Mouse (Mus musculus) midbrain, embryonic 13.5 days (tissue): Measurements from ENCODE around the gene Nol12. TPM values are rescaled to one million over a fixed set of nuclear protein-coding genes. Genes with fewer than 3 reads are reported as not detected.

Experiments used
- ATAC-seq: fragments of 200-750 bp; cut with Nextera tagmentation; 2 replicates; pipeline ENCODE4 v1.8.0; 2017; ENCODE audit warnings: mild to moderate bottlenecking, moderate TSS enrichment, moderate library complexity
- H3K27ac ChIP-seq: fragments of 300-500 bp; sonication (generic); 2 replicates; pipeline ENCODE4 v1.5.1; 2015; ENCODE audit warnings: inconsistent platforms, mild to moderate bottlenecking, moderate library complexity
- H3K27me3 ChIP-seq: fragments of 300-500 bp; sonication (generic); 2 replicates; pipeline ENCODE4 v1.6.1; 2015; ENCODE audit warnings: mild to moderate bottlenecking, inconsistent platforms
- H3K36me3 ChIP-seq: fragments of 300-500 bp; sonication (generic); 2 replicates; pipeline ENCODE4 v1.6.1; 2015; ENCODE audit warnings: mild to moderate bottlenecking, inconsistent platforms
- H3K4me1 ChIP-seq: fragments of 300-500 bp; sonication (generic); replicated peaks from 2 replicates; pipeline ENCODE4 v1.6.1; 2015; ENCODE audit warnings: inconsistent platforms
- H3K4me2 ChIP-seq: fragments of 300-500 bp; sonication (generic); replicated peaks from 2 replicates; pipeline ENCODE4 v1.6.1; 2015; ENCODE audit warnings: moderate library complexity, mild to moderate bottlenecking, inconsistent platforms
- H3K4me3 ChIP-seq: fragments of 300-500 bp; sonication (generic); replicated peaks from 2 replicates; pipeline ENCODE4 v1.5.1; 2015; ENCODE audit warnings: mild to moderate bottlenecking, inconsistent platforms
- H3K9ac ChIP-seq: fragments of 300-500 bp; sonication (generic); replicated peaks from 2 replicates; pipeline ENCODE4 v1.6.1; 2015; ENCODE audit warnings: mild to moderate bottlenecking, inconsistent platforms
- H3K9me3 ChIP-seq: fragments of 300-500 bp; sonication (generic); 2 replicates; pipeline ENCODE4 v1.6.1; 2016; ENCODE audit warnings: mild to moderate bottlenecking, inconsistent platforms
- WGBS: fragments of 180-500 bp; shearing (Covaris S2); methylation state at CpG from one replicate; pipeline ENCODE4 v1.1.7; 2015; 5-methylcytosine and 5-hydroxymethylcytosine counted together
- polyA plus RNA-seq: library from polyadenylated mRNA; unstranded; fragments of >200 nt; fragmentation: Nextera tagmentation; extraction: Ambion mirVana; gene quantifications from 2 replicates; pipeline ENCODE4 v1.2.1, GENCODE M21; 2015

The Nol12 gene
- polyA plus RNA-seq, 1 experiment from 2014 or later, result 58.0 TPM

DNA sequence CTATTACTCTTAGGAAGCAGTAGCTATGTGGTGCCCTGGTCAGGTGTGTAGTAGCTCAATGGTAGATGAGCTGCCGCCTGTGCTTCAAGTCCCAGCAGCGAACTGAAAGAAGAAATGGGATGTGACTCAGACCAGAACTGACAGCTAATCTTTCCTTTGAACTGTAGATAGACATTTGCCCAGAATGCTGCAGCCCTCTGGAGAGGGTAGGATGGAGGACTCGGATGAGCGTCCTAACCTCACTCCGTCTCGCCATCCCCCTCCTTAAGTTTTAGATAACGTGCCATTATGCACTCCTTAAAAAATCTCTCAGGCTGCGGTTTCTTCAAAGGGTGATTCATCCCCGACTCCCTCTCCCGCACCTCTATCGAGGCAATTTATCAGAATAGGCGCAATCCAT lies 14.8 kb upstream of the Nol12 start:
- H3K9me3 ChIP-seq, result no peaks in the 10 kb centered on the region
- no peak overlapping the region for H3K4me3 ChIP-seq
- no peaks in the 10 kb centered on the region; the same call in 1 of the 2 replicates for H3K27me3 ChIP-seq
- whole genome bisulfite sequencing, result 82% methylated on average over 12 of the region's 12 CpGs
- peaks cover 22% of the 10 kb centered on the region for H3K36me3 ChIP-seq
- H3K4me1 ChIP-seq, result peaks cover 23% of the 10 kb centered on the region
- no peak overlapping the region for H3K27ac ChIP-seq
- H3K4me2 ChIP-seq, result no peak overlapping the region
- ATAC-seq, result no peak
- H3K9ac ChIP-seq, result no peak overlapping the region

DNA sequence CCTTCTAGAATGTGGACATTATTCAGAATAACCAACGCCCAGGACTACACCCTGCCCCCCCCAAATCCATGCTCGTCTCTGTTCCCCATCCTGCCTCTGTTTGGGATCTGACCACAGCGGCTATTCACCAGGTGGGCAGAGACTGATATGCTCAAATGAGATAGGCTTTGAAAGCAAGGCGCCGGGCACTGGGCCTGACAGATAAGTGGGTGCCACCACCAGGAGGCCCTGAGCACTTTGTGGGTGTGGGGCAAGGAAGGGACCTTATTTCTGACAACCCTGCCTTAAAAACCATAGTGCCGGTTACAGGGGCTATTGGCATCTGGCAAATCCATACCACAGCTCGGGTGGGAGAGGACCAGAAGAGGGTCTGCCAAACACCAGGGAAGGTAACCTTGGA lies 12.0 kb upstream of the Nol12 start:
- ATAC-seq, result no peak
- H3K9me3 ChIP-seq, result no peaks in the 10 kb centered on the region

DNA sequence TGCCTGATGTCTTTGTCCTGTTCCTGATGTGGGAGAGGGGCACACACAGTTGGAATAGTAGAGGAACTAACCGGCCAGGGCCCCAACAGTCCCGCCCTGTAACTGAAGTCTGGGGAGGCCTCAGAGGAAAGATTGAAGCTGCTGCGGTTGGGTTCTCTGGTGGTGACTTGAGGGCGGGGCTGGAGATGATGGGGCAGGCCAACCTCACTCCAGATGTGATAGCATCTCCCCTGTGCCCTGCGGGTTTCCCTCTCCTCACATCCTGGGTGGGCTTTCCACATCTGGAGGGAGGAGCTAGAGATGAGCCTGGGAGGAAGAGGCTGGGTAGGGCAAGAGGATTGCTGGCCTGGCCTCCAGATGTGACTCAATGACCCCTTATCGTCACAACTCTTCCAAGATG lies 11.1 kb upstream of the Nol12 start:
- no peaks in the 10 kb centered on the region for H3K9me3 ChIP-seq
- ATAC-seq, result no peak
- peaks cover 13% of the 10 kb centered on the region for H3K36me3 ChIP-seq
- WGBS, result 80% methylated on average over 6 of the region's 6 CpGs
- H3K9ac ChIP-seq, result no peak overlapping the region; the same call in 1 of the 2 replicates
- no peak overlapping the region for H3K27ac ChIP-seq
- H3K4me3 ChIP-seq, result no peak overlapping the region
- H3K27me3 ChIP-seq, result peaks cover 17% of the 10 kb centered on the region
- no peak overlapping the region for H3K4me2 ChIP-seq
- peaks cover 32% of the 10 kb centered on the region for H3K4me1 ChIP-seq

More for the DNA sequence above, 12.0 kb upstream of the Nol12 start:
- peaks cover 24% of the 10 kb centered on the region for H3K4me1 ChIP-seq
- H3K4me2 ChIP-seq, result no peak overlapping the region
- no peak overlapping the region for H3K4me3 ChIP-seq
- no peak overlapping the region for H3K9ac ChIP-seq
- WGBS, result 88% methylated on average over 7 of the region's 7 CpGs
- peaks cover 19% of the 10 kb centered on the region for H3K36me3 ChIP-seq
- H3K27me3 ChIP-seq, result peaks cover 14% of the 10 kb centered on the region
- H3K27ac ChIP-seq, result no peak overlapping the region

DNA sequence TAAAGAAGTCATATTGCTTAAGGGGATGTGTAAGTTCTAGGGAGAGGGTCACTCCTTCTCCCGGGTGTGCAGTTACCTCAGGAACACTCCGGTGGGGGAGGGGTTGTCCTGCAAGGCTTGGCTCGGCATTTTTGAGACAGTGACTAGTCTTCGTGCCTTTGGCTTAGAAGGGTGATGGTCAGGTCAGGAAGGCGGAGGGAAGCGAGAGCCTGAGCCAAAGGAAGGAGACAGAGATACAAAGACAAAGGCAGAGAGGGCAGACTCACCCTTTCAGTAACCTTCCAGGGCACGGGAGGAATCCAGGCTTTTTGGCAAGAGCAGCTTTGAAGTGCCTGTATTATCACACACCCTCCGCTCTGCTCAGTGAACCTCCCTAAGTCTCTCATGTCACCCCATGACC lies 9.6 kb upstream of the Nol12 start:
- H3K9ac ChIP-seq, result no peak overlapping the region

DNA sequence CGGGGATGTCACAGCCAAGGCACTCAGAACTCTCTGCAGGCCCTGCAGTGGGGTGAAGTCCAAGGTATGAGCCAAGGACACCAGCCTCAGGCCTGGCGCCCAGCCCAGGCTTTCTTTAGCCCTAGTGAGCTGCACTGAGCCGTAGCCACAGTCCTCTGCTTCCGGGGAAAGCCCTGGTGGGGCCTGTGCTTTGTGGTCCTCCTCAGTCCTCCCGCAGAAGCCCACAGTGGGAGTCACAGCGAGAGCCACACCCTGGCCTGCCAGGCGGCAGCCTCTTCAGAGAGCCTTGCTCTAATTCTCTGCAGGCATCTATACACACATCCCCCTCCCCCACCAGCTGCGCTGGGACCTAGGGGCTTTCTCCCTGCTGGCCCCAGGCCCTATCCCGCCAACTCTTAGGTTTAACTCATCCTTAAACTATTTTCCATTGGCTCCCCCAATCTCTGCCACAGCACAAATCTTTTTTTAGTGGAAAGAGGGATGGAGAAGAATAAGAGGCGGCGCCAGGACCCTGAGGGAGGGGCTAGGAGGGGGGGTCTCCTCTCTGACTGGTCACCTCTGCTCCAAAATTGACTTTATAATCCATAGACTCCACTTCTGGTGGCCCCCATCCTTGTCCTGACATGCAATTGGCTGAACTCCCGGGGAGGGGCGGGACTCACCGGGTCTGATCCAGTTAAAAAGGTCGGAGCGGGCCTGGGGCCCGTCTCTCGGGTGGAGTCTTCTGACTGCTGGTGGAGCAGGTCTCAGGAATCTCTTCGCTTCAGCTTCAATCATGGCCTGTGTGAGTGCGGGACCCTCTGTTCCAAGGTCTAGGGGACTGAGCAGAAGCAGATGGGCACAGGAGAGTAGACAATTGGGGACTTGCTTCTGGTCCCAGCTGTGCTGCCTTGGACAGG lies 8.5 kb upstream of the Nol12 start, which contains the start of gene Lgals1:
Gene Lgals1, plus strand, starts transcription at position 705 of the 899 bp plus-strand sequence.
- Histone ChIP-seq H3K9ac (0 out of 2 replicates have a peak within 1 kb of the TSS, but pooled peaks have one; percentile 54), H3K4me2 (peak within 1 kb of the TSS; percentile 59), H3K27me3 (peaks cover 17% of the 10 kb centered on the region), H3K36me3 (no peaks in the 10 kb centered on the region), H3K9me3 (no peaks in the 10 kb centered on the region), H3K27ac (peak within 1 kb of the TSS; percentile 17; the same call in 1 of the 2 replicates), H3K4me3 (peak within 1 kb of the TSS; percentile 27; the same call in 1 of the 2 replicates), H3K4me1 (peaks cover 32% of the 10 kb centered on the region)
- peak; percentile 53 for ATAC-seq
- WGBS, result 7% methylated on average over 20 of the region's 20 CpGs

More for the DNA sequence above, 9.6 kb upstream of the Nol12 start:
- 40% methylated on average over 8 of the region's 8 CpGs for WGBS
- Histone ChIP-seq H3K4me1 (peaks cover 32% of the 10 kb centered on the region), H3K27ac (no peak overlapping the region), H3K4me2 (no peak overlapping the region), H3K27me3 (peaks cover 17% of the 10 kb centered on the region), H3K36me3 (no peaks in the 10 kb centered on the region), H3K4me3 (no peak overlapping the region), H3K9me3 (no peaks in the 10 kb centered on the region)
- no peak for ATAC-seq

DNA sequence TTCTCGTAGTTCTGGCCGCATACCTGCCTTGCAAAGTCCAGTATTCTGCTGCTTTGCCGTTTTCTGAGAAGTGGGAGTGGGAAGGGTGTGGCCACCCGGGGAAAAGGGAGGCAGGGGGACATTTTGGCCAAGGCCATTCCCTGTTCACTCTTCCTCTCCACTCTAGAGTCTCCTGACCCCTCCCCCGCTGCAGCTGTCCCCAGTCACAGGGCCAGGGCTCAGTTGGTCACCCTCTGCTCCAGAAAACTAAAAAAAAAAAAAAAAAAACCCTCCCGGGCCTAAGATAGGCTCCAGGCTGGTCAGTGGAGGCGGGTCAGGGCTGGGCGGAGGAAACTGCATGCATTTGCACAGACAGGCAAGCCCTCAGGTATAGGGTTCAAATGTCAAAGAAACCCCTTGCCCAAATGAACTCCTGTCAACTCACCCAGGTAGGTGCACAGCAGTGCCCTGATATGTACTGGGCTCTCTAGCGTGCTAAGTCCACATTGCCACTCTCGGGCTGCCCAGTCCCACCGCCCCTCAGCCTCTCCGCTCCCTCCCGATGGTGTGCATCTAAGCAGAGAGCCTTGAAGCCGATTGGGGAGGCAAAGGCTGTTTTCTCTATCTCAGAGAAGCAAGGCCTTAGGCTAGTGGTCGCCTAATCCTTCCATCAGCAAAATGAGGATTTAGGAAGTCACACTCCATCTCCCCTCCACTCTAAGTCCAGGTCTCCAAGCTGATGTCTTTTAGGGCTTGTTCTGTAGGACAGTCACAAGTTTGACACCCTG lies 7.5 kb upstream of the Nol12 start:
- peak overlapping the region; percentile 59 for H3K4me2 ChIP-seq
- 24% methylated on average over 15 of the region's 15 CpGs for WGBS
- peak overlapping the region; percentile 27; the same call in 1 of the 2 replicates for H3K4me3 ChIP-seq
- no peaks in the 10 kb centered on the region for H3K9me3 ChIP-seq
- no peak overlapping the region for H3K27ac ChIP-seq
- H3K27me3 ChIP-seq, result peaks cover 17% of the 10 kb centered on the region
- 0 out of 2 replicates have a peak overlapping the region, but pooled peaks have one; percentile 54 for H3K9ac ChIP-seq
- ATAC-seq, result peak; percentile 5; the same call in 1 of the 2 replicates
- H3K36me3 ChIP-seq, result no peaks in the 10 kb centered on the region
- H3K4me1 ChIP-seq, result peaks cover 32% of the 10 kb centered on the region

DNA sequence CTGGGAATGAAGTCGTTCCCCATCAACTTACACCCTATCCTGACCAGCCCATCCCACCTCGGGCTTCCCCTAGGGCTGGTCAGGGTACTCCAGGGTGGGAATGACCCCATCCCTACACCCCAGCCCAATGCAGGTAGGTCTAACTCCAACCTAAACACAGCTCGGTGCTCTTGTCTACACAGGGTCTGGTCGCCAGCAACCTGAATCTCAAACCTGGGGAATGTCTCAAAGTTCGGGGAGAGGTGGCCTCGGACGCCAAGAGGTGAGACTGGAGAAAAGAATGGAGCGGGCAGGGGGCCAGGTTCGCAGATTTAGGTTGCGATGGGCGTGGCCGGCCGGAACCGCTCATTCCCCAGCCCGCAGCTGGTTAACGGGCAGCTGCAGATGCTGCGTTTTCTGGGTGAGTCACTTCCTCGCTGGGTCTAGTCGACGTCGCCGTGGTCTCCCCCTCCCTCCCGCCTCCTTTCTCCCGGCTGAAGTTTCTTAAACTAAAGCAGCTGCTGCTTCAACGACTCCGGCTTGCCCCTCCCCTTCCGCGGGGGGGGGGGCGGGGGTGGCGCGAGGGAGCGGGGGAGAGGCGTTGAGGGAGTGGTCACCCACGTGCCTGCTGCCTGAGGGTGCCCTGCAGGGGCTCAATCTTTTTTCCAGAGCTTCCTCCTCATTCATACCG lies 6.8 kb upstream of the Nol12 start:
- Histone ChIP-seq H3K9ac (peak overlapping the region; percentile 54; the same call in 1 of the 2 replicates), H3K4me3 (peak overlapping the region; percentile 27), H3K4me2 (peak overlapping the region; percentile 59), H3K9me3 (no peaks in the 10 kb centered on the region), H3K36me3 (no peaks in the 10 kb centered on the region), H3K27me3 (peaks cover 17% of the 10 kb centered on the region), H3K4me1 (peaks cover 32% of the 10 kb centered on the region), H3K27ac (no peak overlapping the region)
- peak; percentile 49; the same call in 1 of the 2 replicates for ATAC-seq
- 1% methylated on average over 20 of the region's 35 CpGs for WGBS

DNA sequence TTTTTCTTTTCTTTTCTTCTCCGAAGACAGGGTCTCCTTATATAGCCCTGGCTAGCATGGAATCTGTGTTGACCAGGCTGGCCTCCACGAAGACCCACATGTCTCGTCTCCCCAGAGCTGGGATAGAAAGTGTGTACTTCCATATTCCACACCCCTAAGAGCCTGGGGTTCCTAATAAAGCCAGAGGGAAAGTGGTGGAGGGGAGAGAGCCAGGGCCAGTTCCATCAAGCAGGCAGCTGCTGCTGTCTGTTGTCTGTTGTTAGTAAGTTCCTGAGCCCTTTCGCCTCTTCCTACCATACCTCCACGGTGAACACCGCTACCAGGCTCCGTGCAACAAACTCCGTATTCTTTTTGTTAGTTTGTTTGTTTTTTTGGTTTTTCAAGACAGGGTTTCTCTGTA lies 6.2 kb upstream of the Nol12 start:
- no peaks in the 10 kb centered on the region for H3K9me3 ChIP-seq
- no peak for ATAC-seq
- H3K4me1 ChIP-seq, result peaks cover 32% of the 10 kb centered on the region
- H3K36me3 ChIP-seq, result no peaks in the 10 kb centered on the region
- peak overlapping the region; percentile 59 for H3K4me2 ChIP-seq
- no peak overlapping the region for H3K27ac ChIP-seq
- H3K9ac ChIP-seq, result no peak overlapping the region
- peaks cover 17% of the 10 kb centered on the region for H3K27me3 ChIP-seq
- H3K4me3 ChIP-seq, result no peak overlapping the region
- WGBS, result 50% methylated on average over 8 of the region's 8 CpGs

DNA sequence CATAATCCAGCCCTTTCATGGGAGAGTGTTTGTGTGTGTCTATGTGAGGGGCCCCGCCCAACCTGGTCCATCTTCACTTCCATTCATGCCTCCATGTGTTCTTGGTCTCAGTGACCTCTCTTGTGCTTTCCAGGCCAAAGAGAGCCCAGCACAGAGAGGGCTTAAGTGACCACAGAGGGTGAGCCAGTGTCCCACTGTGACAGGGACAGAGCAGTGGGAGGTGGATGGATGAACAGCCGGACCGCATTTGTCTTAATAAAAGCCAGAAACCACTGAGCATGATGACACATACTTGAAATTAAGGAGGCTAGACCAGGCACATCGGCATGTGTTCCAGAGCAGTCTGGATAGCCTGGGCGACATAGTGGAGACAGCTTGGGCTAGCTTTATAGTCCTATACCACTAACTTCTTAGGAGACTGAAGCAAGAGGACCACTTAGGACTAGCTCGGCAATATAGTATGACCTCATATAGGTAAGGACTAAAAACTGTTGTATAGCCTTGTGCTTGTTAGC lies 4.5 kb upstream of the Nol12 start:
- no peak overlapping the region for H3K4me2 ChIP-seq
- 93% methylated on average over 6 of the region's 6 CpGs for WGBS
- no peak overlapping the region for H3K27ac ChIP-seq
- no peak overlapping the region for H3K9ac ChIP-seq
- ATAC-seq, result no peak
- H3K36me3 ChIP-seq, result no peaks in the 10 kb centered on the region
- no peak overlapping the region for H3K4me3 ChIP-seq
- no peaks in the 10 kb centered on the region for H3K9me3 ChIP-seq
- H3K27me3 ChIP-seq, result peaks cover 17% of the 10 kb centered on the region
- H3K4me1 ChIP-seq, result peaks cover 32% of the 10 kb centered on the region

DNA sequence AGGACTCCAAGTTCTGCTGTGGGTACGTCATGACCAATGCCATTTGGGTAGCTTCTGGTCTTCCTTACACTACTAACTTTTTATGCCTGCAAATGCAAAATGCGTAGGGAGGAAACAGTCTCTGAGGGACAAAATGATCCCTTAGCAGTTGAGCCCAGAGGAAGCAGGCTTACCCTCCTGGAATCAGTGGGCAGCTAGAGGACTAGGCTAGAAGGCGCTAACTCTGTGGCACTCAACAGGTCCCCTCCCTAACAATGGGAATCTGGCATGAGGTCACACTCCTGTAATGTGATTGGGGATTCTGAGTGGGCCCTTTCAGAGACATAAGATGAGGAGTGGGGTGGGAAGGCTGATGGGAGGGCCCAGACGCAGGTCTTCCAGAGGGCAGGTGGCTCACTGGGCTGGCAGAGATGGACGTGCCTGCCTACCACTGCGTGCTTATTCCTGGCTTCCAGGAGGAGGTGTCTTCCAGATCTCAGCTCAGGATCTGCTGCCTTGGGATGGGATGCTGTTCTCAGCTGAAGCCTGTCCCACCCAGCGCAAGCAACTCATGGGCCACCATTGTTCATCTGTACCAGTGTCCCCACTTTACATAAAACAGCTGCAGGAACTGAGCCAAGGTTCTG lies 3.8 kb upstream of the Nol12 start:
- H3K27me3 ChIP-seq, result peaks cover 15% of the 10 kb centered on the region
- H3K9me3 ChIP-seq, result no peaks in the 10 kb centered on the region
- H3K36me3 ChIP-seq, result no peaks in the 10 kb centered on the region
- peaks cover 34% of the 10 kb centered on the region for H3K4me1 ChIP-seq
- no peak overlapping the region for H3K4me2 ChIP-seq
- no peak for ATAC-seq
- H3K27ac ChIP-seq, result no peak overlapping the region
- H3K9ac ChIP-seq, result no peak overlapping the region
- 91% methylated on average over 7 of the region's 7 CpGs for WGBS
- no peak overlapping the region for H3K4me3 ChIP-seq

DNA sequence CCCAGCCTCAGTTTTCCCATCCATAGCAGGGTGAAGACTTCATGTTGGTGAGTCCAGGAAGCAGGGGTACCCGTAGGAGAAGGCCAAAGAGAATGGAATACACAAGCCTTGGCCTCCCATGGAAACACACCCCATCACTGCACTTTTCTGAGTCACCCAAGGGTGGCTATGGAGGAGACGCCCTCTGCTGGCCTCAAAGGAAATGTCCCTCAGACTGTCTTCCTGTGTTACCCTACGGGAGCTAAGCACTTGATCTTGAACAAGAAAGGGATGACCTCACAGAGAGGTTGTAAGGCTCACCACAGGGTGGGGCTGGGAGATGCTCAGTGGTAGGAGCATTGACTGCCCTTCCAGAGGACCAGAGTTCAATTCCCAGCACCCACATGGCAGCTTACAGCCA lies 3.2 kb upstream of the Nol12 start:
- Histone ChIP-seq H3K9me3 (no peaks in the 10 kb centered on the region), H3K27ac (no peak overlapping the region), H3K4me2 (no peak overlapping the region), H3K27me3 (peaks cover 12% of the 10 kb centered on the region), H3K36me3 (no peaks in the 10 kb centered on the region), H3K4me3 (no peak overlapping the region), H3K4me1 (peaks cover 34% of the 10 kb centered on the region), H3K9ac (no peak overlapping the region)
- 21% methylated on average over 3 of the region's 3 CpGs for WGBS
- no peak for ATAC-seq
